Mouse (Mus musculus) midbrain, embryonic 11.5 days (tissue): Measurements from ENCODE around the gene Gm42417. TPM values are rescaled to one million over a fixed set of nuclear protein-coding genes. Genes with fewer than 3 reads are reported as not detected.

Source experiments
- ATAC-seq: fragments of 200-750 bp; cut with Nextera tagmentation; 2 replicates; pipeline ENCODE4 v1.8.0; 2017; ENCODE audit warnings: moderate TSS enrichment, moderate library complexity; ENCODE audit not compliant: low FRiP score
- DNase-seq: peaks from one replicate; pipeline ENCODE4 v3.0.0; 2015; ENCODE audit warnings: low spot score; ENCODE audit errors: missing footprints
- H3K27ac ChIP-seq: fragments of 300-500 bp; sonication (generic); 2 replicates; pipeline ENCODE4 v1.5.1; 2014; ENCODE audit warnings: low read depth, low read length
- H3K27me3 ChIP-seq: fragments of 300-500 bp; sonication (generic); 2 replicates; pipeline ENCODE4 v1.6.1; 2014; ENCODE audit warnings: mild to moderate bottlenecking, low read length, moderate library complexity, mixed read lengths; ENCODE audit not compliant: control insufficient read depth, insufficient read depth
- H3K36me3 ChIP-seq: fragments of 300-500 bp; sonication (generic); 2 replicates; pipeline ENCODE4 v1.6.1; 2014; ENCODE audit warnings: mild to moderate bottlenecking, low read length, moderate library complexity, mixed read lengths; ENCODE audit not compliant: control insufficient read depth, insufficient read depth
- H3K4me1 ChIP-seq: fragments of 300-500 bp; sonication (generic); 2 replicates; pipeline ENCODE4 v1.6.1; 2014; ENCODE audit warnings: low read length; ENCODE audit not compliant: control insufficient read depth, insufficient read depth
- H3K4me2 ChIP-seq: fragments of 300-500 bp; sonication (generic); 2 replicates; pipeline ENCODE4 v1.6.1; 2014; ENCODE audit warnings: mild to moderate bottlenecking, moderate library complexity
- H3K4me3 ChIP-seq: fragments of 300-500 bp; sonication (generic); 2 replicates; pipeline ENCODE4 v1.5.1; 2014; ENCODE audit warnings: low read depth, low read length
- H3K9ac ChIP-seq: fragments of 300-500 bp; sonication (generic); 2 replicates; pipeline ENCODE4 v1.6.1; 2014; ENCODE audit warnings: low read length
- H3K9me3 ChIP-seq: fragments of 300-500 bp; sonication (generic); 2 replicates; pipeline ENCODE4 v1.6.1; 2016; ENCODE audit warnings: low read length; ENCODE audit not compliant: control insufficient read depth
- WGBS: fragments of 180-500 bp; shearing (Covaris S2); extraction: QIAGEN DNeasy Blood & Tissue Kit; methylation state at CpG from one replicate; pipeline ENCODE4 v1.1.7; 2014; 5-methylcytosine and 5-hydroxymethylcytosine counted together
- polyA plus RNA-seq: library from polyadenylated mRNA; unstranded; fragments of >200 nt; fragmentation: Nextera tagmentation; extraction: Ambion mirVana; gene quantifications from 2 replicates; pipeline ENCODE4 v1.2.1, GENCODE M21; 2014

The Gm42417 gene
- polyA plus RNA-seq, 1 experiment from 2014 or later = not detected

DNA sequence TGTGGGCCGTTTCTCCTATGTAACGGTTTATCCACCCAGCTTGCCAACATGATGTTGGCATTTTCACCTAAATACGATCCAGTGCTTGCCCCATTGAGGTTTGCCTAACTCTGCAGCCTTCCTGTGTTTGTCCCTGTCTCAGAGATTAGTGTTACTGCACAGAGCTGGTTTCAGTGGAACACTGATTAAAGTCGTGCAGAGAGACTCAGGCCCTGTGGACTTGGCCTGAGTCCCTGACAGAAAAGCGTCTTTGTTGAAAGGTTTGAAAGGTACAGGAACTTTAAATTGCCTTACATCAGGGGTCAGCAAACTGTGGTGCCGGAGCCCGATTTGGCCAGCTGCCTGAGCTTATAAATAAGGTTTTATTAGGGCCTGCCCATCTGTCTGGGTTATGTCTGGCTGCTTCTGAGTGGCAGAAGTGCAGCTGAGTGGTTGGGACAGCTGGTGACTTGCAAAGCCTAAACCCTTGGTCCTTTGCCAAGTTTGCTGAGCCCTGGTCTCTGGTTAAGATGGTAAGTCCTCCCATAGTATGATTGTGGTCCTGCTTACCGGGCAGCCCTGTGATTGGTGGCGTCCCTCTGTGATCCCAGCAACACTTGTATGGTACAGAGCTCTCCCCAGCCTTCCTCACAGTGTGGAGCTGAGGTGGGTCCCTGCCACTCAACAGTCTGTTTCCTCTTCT lies 15.8 kb downstream of the Gm42417 start:
- H3K9ac ChIP-seq = no peak overlapping the region
- H3K9me3 ChIP-seq = no peaks in the 10 kb centered on the region
- ATAC-seq (no peak), DNase-seq (no peak)
- H3K4me2 ChIP-seq = no peak overlapping the region
- no peak overlapping the region for H3K4me3 ChIP-seq
- peaks cover 22% of the 10 kb centered on the region for H3K36me3 ChIP-seq
- no peaks in the 10 kb centered on the region for H3K27me3 ChIP-seq
- H3K4me1 ChIP-seq = no peaks in the 10 kb centered on the region; the same call in 1 of the 2 replicates
- H3K27ac ChIP-seq = no peak overlapping the region
- 94% methylated on average over 9 of the region's 9 CpGs for whole genome bisulfite sequencing

DNA sequence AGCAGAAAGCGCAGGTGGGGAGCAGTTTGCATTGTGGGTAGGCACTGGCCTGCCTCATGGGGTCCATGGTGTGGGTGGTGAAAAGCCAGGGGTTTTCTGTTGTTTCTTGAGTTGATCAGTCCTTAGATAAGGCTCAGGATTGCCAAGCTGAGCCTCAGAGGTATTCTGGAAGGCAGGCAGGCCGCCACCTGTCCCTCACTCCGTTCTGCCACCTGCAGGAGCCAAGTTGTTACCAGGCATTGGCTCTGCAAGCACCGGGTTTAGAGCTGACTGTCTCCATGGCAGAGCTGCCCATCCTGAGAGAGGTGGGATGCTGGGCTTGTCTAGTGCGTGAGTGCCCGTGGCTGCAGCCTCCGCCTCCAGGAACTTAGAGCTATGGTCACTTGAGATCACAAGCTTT lies 17.0 kb downstream of the Gm42417 start:
- Histone ChIP-seq H3K27ac (no peak overlapping the region), H3K4me3 (no peak overlapping the region), H3K27me3 (no peaks in the 10 kb centered on the region), H3K9ac (no peak overlapping the region), H3K4me1 (no peaks in the 10 kb centered on the region), H3K9me3 (no peaks in the 10 kb centered on the region), H3K36me3 (peaks cover 22% of the 10 kb centered on the region), H3K4me2 (no peak overlapping the region)
- DNase-seq (no peak), ATAC-seq (no peak)
- 95% methylated on average over 7 of the region's 7 CpGs for WGBS

DNA sequence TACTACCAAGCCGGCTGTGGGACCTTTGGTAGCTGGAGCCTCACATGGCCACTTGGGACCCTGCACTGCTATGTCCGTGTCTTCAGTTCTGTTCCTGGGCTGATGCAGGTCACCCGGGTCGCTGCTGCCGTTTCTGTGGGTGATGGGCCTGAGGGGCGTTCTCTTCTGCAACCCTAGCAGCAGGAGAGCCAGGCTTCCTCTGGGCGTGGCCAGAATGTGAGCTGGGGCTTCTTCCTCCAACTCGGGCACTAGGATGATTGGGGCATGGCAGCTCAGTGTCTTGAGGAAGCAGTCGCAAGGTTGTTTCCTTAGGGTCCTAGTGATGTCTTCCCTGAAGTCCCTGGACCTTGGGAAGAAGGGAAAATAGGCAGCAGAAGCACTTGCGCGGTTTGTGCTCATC lies 19.6 kb downstream of the Gm42417 start:
- Histone ChIP-seq H3K27ac (no peak overlapping the region), H3K4me1 (peaks cover 5% of the 10 kb centered on the region; the same call in 1 of the 2 replicates), H3K27me3 (no peaks in the 10 kb centered on the region), H3K9me3 (no peaks in the 10 kb centered on the region), H3K4me2 (no peak overlapping the region), H3K4me3 (no peak overlapping the region), H3K36me3 (peaks cover 12% of the 10 kb centered on the region), H3K9ac (no peak overlapping the region)
- DNase-seq (peak; percentile 19), ATAC-seq (no peak)
- 88% methylated on average over 11 of the region's 11 CpGs for WGBS

DNA sequence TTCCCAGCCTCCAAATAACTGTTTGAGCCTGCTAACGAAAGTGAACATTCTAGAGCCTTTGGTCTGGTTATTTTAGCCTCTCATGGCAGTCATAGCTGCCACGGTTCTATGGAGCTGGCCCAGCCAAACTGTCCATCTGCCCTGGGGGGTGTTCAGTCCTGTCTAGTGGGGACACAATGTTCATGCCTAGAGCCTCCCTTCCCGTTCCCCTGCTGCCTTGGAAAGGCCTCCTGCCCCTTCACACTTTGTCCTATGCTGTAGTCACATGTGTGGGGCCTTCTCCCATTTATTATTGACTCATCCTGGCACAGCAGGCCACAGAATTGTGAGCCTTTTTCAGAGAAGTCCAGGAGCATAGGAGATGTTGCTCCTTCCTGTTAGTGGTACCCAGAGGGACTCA lies 21.0 kb downstream of the Gm42417 start:
- H3K36me3 ChIP-seq = peaks cover 11% of the 10 kb centered on the region; the same call in 1 of the 2 replicates
- no peak overlapping the region for H3K4me2 ChIP-seq
- no peak overlapping the region for H3K9ac ChIP-seq
- DNase-seq = peak; percentile 35
- ATAC-seq = no peak
- no peaks in the 10 kb centered on the region for H3K9me3 ChIP-seq
- H3K4me3 ChIP-seq = no peak overlapping the region
- no peaks in the 10 kb centered on the region for H3K27me3 ChIP-seq
- WGBS = 85% methylated on average over 3 of the region's 3 CpGs
- no peak overlapping the region for H3K27ac ChIP-seq
- H3K4me1 ChIP-seq = peaks cover 15% of the 10 kb centered on the region; the same call in 1 of the 2 replicates

DNA sequence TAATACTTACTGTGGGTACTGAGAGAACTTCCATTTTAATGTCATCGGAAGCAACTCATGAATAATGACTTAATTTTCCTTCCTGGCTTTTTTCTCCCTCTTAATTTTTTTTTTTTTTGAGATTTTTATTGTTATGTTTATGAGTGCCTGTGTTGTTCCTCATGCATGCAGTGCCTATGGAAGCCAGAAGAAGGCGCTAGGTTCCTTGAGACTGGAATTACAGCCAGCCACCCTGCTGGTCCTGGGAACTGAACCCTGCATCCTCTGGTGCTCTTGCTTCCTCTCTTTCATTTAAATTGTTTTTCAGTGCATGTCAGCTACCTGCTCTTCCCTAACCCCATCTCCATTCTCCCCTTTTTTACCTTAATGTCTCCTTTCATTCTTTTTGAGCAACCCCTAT lies 25.5 kb downstream of the Gm42417 start:
- ATAC-seq (no peak), DNase-seq (no peak)
- peak overlapping the region; percentile 82 for H3K9ac ChIP-seq

DNA sequence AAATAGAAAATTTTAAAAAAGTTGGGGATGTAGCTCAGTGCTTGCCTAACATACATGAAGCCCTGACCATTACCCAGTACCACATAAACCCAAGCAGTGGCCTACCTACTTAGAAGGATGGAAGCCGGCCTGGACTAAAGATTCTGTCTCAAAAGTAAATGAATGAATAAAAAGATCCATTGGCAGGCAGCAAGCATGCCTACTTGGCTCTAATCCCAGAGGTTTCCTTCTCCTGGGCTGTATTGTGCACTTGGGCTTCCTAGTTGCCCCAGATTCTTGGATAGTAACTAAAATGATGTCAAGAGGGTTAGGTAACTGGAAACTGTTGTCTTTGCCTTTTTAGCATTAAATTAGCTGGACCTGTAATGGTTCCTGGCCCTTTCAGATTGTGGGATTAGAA lies 25.9 kb downstream of the Gm42417 start:
- DNase-seq = no peak
- H3K4me3 ChIP-seq = peak overlapping the region; percentile 80
- ATAC-seq = no peak
- peak overlapping the region; percentile 82 for H3K9ac ChIP-seq
- H3K36me3 ChIP-seq = 0 out of 2 replicates have a peak, but pooled peaks cover 2% of the 10 kb centered on the region
- H3K4me2 ChIP-seq = peak overlapping the region; percentile 61
- H3K27me3 ChIP-seq = no peaks in the 10 kb centered on the region
- 12% methylated on average over 1 of the region's 1 CpGs for WGBS
- H3K9me3 ChIP-seq = no peaks in the 10 kb centered on the region
- H3K27ac ChIP-seq = no peak overlapping the region
- H3K4me1 ChIP-seq = peaks cover 18% of the 10 kb centered on the region; the same call in 1 of the 2 replicates

More for the DNA sequence above, 25.5 kb downstream of the Gm42417 start:
- Histone ChIP-seq H3K9me3 (no peaks in the 10 kb centered on the region), H3K4me1 (peaks cover 18% of the 10 kb centered on the region; the same call in 1 of the 2 replicates), H3K27me3 (no peaks in the 10 kb centered on the region), H3K4me2 (peak overlapping the region; percentile 61), H3K4me3 (peak overlapping the region; percentile 80), H3K27ac (no peak overlapping the region), H3K36me3 (0 out of 2 replicates have a peak, but pooled peaks cover 2% of the 10 kb centered on the region)
- WGBS = 48% methylated on average over 2 of the region's 2 CpGs

DNA sequence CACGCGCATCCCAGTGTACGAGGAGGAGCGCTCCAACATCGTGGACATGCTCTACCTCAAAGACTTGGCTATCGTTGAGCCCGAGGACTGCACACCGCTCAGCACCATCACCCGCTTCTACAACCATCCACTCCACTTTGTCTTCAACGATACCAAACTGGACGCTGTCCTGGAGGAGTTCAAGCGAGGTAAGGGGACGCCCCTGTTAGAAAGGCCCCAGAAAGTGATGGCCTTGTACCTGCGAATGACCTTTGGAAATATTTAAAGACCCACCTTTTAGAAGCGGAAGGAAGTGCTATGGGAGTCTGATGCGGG lies 26.3 kb downstream of the Gm42417 start:
- 2% methylated on average over 16 of the region's 16 CpGs for WGBS
- Histone ChIP-seq H3K4me1 (peaks cover 18% of the 10 kb centered on the region; the same call in 1 of the 2 replicates), H3K4me3 (peak overlapping the region; percentile 80), H3K27ac (no peak overlapping the region), H3K9ac (peak overlapping the region; percentile 82), H3K9me3 (no peaks in the 10 kb centered on the region), H3K27me3 (no peaks in the 10 kb centered on the region), H3K4me2 (peak overlapping the region; percentile 61), H3K36me3 (0 out of 2 replicates have a peak, but pooled peaks cover 2% of the 10 kb centered on the region)
- ATAC-seq = no peak
- DNase-seq = peak; percentile 92

DNA sequence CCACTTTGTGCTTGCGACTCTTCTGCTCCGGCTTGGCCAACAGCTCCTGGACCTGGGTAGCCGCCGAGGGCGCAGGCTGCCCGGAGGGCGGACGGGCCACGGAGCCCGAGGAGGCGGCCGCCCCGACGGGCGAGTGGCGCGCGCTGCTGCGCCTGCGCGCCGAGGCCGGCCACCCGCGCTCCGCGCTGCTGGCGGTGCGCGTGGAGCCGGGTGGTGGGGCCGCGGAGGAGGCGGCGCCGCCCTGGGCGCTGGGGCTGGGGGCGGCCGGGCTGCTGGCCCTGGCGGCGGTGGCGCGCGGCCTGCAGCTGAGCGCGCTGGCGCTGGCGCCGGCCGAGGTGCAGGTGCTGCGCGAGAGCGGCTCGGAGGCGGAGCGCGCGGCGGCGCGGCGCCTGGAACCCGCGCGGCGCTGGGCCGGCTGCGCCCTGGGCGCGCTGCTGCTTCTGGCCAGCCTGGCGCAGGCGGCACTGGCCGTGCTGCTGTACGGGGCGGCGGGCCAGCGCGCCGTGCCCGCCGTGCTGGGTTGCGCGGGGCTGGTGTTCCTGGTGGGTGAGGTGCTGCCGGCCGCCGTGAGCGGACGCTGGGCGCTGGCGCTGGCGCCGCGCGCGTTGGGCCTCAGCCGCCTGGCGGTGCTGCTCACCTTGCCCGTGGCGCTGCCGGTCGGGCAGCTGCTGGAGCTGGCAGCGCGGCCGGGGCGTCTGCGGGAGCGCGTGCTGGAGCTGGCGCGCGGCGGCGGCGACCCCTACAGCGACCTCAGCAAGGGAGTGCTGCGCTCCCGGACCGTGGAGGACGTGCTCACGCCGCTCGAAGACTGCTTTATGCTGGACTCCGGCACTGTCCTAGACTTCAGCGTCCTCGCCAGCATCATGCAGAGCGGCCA lies 26.9 kb downstream of the Gm42417 start:
- H3K9ac ChIP-seq = peak overlapping the region; percentile 82
- 0 out of 2 replicates have a peak, but pooled peaks cover 2% of the 10 kb centered on the region for H3K36me3 ChIP-seq
- peak overlapping the region; percentile 61 for H3K4me2 ChIP-seq
- peak; percentile 91 for DNase-seq
- WGBS = under 1% methylated on average over 95 of the region's 126 CpGs
- H3K9me3 ChIP-seq = no peaks in the 10 kb centered on the region
- ATAC-seq = peak; percentile 72
- H3K4me3 ChIP-seq = peak overlapping the region; percentile 80
- peaks cover 18% of the 10 kb centered on the region; the same call in 1 of the 2 replicates for H3K4me1 ChIP-seq
- peak overlapping the region; percentile 96 for H3K27ac ChIP-seq
- H3K27me3 ChIP-seq = no peaks in the 10 kb centered on the region
